ENCODE assay signal across 18 mouse cellular contexts in the genomic region with DNA sequence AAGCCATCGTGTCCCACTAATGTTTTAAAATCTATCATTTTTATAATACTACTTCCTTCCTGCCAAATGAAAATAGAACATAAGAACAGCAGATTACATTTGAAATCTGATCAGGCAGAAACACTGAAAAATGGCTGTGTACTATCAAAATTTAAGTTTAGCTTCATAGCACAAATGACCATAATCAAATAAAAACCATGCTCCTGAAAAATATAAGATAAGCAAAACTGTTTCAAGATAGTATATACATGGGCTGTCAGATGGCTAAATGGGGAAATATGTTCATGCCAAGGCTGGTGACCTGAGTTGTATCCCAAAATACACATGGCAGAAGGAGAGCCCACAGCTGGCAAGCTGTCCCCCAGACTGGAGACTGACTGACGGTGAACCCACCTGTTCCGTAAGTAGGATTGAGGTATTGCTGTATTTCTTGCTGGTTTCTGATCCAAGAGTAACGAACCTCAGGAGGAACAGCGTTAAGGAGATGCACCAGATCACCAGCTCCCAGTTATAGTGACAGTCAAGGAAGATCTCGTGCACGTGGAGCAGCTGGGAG.
DNase-seq lines count a peak whose midpoint lies in the region; ATAC-seq and TF ChIP-seq lines count a peak whose summit lies in the region.
"Had no signal": no experiment of that assay in that cellular context is flagged by ENCODE, and none has a peak within 500 bp of the region (broad histone marks: within the 10 kb centered on the region; RNA-seq: fewer than 3 reads in every experiment).

No protein-coding gene starts in this region.

- intact Hi-C loops in gastrocnemius, adult 2 months (cut with DNase I), result loop anchor here (5.0 kb wide), 1 partner anchor 63 kb away; no protein-coding TSS in a partner anchor

- no peak for TF ChIP-seq CTCF in gastrocnemius, adult 2 months (IDR thresholded peaks at IDR 0.05)

- DNase-seq in heart, adult 8-10 months (ENCODE audit: low spot score), result peak; percentile 13
- DNase-seq in heart, postnatal 4 days, result no peak
- peak; percentile 80 for DNase-seq in gastrocnemius, adult 2 months
- peak; percentile 23 for DNase-seq in gastrocnemius, postnatal 10 days
- peak; percentile 68 for DNase-seq in skeletal muscle tissue, adult 2 months (ENCODE audit: low read depth, low spot score)
- DNase-seq in embryo, embryonic 10 days (ENCODE audit: low spot score), result no peak
- DNase-seq: adrenal gland, adult 8-10 months; cerebellum, adult 11-12 months; cerebellum, adult 9-10 months; cerebellum, postnatal 25 days; forebrain, postnatal 0 days; kidney, adult 8-10 months had no signal

- H3K4me3 ChIP-seq in gastrocnemius, adult 2 months, result peak overlapping the region; percentile 40
- H3K4me3 ChIP-seq: embryonic facial prominence, embryonic 13.5 days; forebrain, embryonic 13.5 days; hindbrain, embryonic 10.5 days had no signal

- H3K27ac ChIP-seq in gastrocnemius, adult 2 months, result peak overlapping the region; percentile 76
- H3K27ac ChIP-seq: embryonic facial prominence, embryonic 13.5 days; forebrain, embryonic 13.5 days; hindbrain, embryonic 10.5 days; hindbrain, embryonic 14.5 days had no signal

- ATAC-seq in erythroid progenitor cell, adult 5-6 weeks (replicated peaks; ENCODE audit: low FRiP score, poor library complexity, severe bottlenecking), result no peak
- ATAC-seq: forebrain, embryonic 13.5 days; forebrain, postnatal 0 days; intestine, postnatal 0 days had no signal

Comparison
In these comparisons a context has a peak if more than half of its experiments do, and no peak if none do; other contexts are left out.
1. DNase-seq: peak in heart, adult 8-10 months (single experiment), gastrocnemius, adult 2 months (single experiment), gastrocnemius, postnatal 10 days (single experiment) and skeletal muscle tissue, adult 2 months (single experiment); none in heart, postnatal 4 days (single experiment) and embryo, embryonic 10 days (single experiment).